Mouse (Mus musculus) yolk sac, embryonic 10.5 days (tissue): ENCODE measurements around the gene Mboat2.

ENCODE experiments used
- DNase-seq: peaks from one replicate; pipeline ENCODE4 v3.0.0-alpha.2; 2017; ENCODE audit warnings: low spot score

Mboat2 gene

GRCm38 (mm10) chr12:24950376-24951046, 119.8 kb downstream of the Mboat2 start:
- DNase-seq: no peak

- DNase-seq: peak; percentile 33
Observed at GRCm38 (mm10) chr12:24952147-24952546, 121.5 kb downstream of the Mboat2 start.

GRCm38 (mm10) chr12:24955137-24955536, 124.5 kb downstream of the Mboat2 start:
- DNase-seq: no peak

- DNase-seq: no peak
Observed at GRCm38 (mm10) chr12:24958526-24958925, 127.8 kb downstream of the Mboat2 start.

GRCm38 (mm10) chr12:24961821-24962220, 131.1 kb downstream of the Mboat2 start:
- DNase-seq: no peak

- DNase-seq: no peak
Observed at GRCm38 (mm10) chr12:24962362-24962967, 131.8 kb downstream of the Mboat2 start.

GRCm38 (mm10) chr12:24963393-24964022, 132.8 kb downstream of the Mboat2 start:
- DNase-seq: no peak

GRCm38 (mm10) chr12:24965406-24965805, 134.7 kb downstream of the Mboat2 start:
- DNase-seq: no peak

- no peak for DNase-seq
Observed at GRCm38 (mm10) chr12:24966046-24966445, 135.4 kb downstream of the Mboat2 start.

GRCm38 (mm10) chr12:24971490-24972200, 141.0 kb downstream of the Mboat2 start:
- no peak for DNase-seq

GRCm38 (mm10) chr12:24972371-24973350, 142.0 kb downstream of the Mboat2 start:
- DNase-seq: no peak

GRCm38 (mm10) chr12:24973586-24973985, 142.9 kb downstream of the Mboat2 start:
- no peak for DNase-seq

GRCm38 (mm10) chr12:24974446-24975114, 143.9 kb downstream of the Mboat2 start, which contains the start of gene Kidins220:
Kidins220 (plus strand) TSS chr12:24974925.
- peak; percentile 95 for DNase-seq

GRCm38 (mm10) chr12:24975115-24975733, 144.5 kb downstream of the Mboat2 start:
- DNase-seq: peak; percentile 76

GRCm38 (mm10) chr12:24985226-24985625, 154.5 kb downstream of the Mboat2 start:
- no peak for DNase-seq

- no peak for DNase-seq
Observed at GRCm38 (mm10) chr12:24995350-24995749, 164.7 kb downstream of the Mboat2 start.

GRCm38 (mm10) chr12:25005350-25005749, 174.7 kb downstream of the Mboat2 start:
- no peak for DNase-seq

GRCm38 (mm10) chr12:25009957-25010356, 179.3 kb downstream of the Mboat2 start:
- no peak for DNase-seq

GRCm38 (mm10) chr12:25010416-25010815, 179.7 kb downstream of the Mboat2 start:
- no peak for DNase-seq

- DNase-seq: peak; percentile 8
Observed at GRCm38 (mm10) chr12:25011733-25012367, 181.2 kb downstream of the Mboat2 start.
